Mouse (Mus musculus) forebrain, embryonic 15.5 days (tissue): Measurements from ENCODE around the gene Psmg3. TPM values are rescaled to one million over a fixed set of nuclear protein-coding genes. Genes with fewer than 3 reads are reported as not detected.

Source experiments
- ATAC-seq: fragments of 200-750 bp; cut with Nextera tagmentation; replicated peaks from 2 replicates; pipeline ENCODE4 v1.8.0; 2017; ENCODE audit warnings: mild to moderate bottlenecking, moderate TSS enrichment, moderate library complexity
- H3K27ac ChIP-seq: fragments of 300-500 bp; sonication (generic); replicated peaks from 2 replicates; pipeline ENCODE4 v1.5.1; 2015; ENCODE audit warnings: mild to moderate bottlenecking, inconsistent platforms
- H3K27me3 ChIP-seq: fragments of 300-500 bp; sonication (generic); 2 replicates; pipeline ENCODE4 v1.6.1; 2015; ENCODE audit warnings: inconsistent platforms
- H3K36me3 ChIP-seq: fragments of 300-500 bp; sonication (generic); 2 replicates; pipeline ENCODE4 v1.6.1; 2015; ENCODE audit warnings: mild to moderate bottlenecking, inconsistent platforms
- H3K4me1 ChIP-seq: fragments of 300-500 bp; sonication (generic); 2 replicates; pipeline ENCODE4 v1.6.1; 2015; ENCODE audit warnings: inconsistent platforms
- H3K4me2 ChIP-seq: fragments of 300-500 bp; sonication (generic); replicated peaks from 2 replicates; pipeline ENCODE4 v1.6.1; 2015; ENCODE audit warnings: mild to moderate bottlenecking, inconsistent platforms
- H3K4me3 ChIP-seq: fragments of 300-500 bp; sonication (generic); 2 replicates; pipeline ENCODE4 v1.5.1; 2015; ENCODE audit warnings: mild to moderate bottlenecking, inconsistent platforms
- H3K9ac ChIP-seq: fragments of 300-500 bp; sonication (generic); replicated peaks from 2 replicates; pipeline ENCODE4 v1.6.1; 2015; ENCODE audit warnings: mild to moderate bottlenecking, inconsistent platforms
- H3K9me3 ChIP-seq: fragments of 300-500 bp; sonication (generic); 2 replicates; pipeline ENCODE4 v1.6.1; 2016; ENCODE audit warnings: inconsistent platforms
- WGBS: fragments of 180-500 bp; shearing (Covaris S2); methylation state at CpG from one replicate; pipeline ENCODE4 v1.1.7; 2015; ENCODE audit warnings: mixed read lengths; 5-methylcytosine and 5-hydroxymethylcytosine counted together
- polyA plus RNA-seq: library from polyadenylated mRNA; unstranded; fragments of >200 nt; fragmentation: Nextera tagmentation; extraction: Ambion mirVana; gene quantifications from 2 replicates; pipeline ENCODE4 v1.2.1, GENCODE M21; 2015

The Psmg3 gene
- polyA plus RNA-seq, 1 experiment from 2014 or later: 84.5 TPM

- H3K36me3 ChIP-seq: no peaks in the 10 kb centered on the region
- H3K4me3 ChIP-seq: peak within 1 kb of the TSS; percentile 59
- H3K4me2 ChIP-seq: peak within 1 kb of the TSS; percentile 99
- no peaks in the 10 kb centered on the region for H3K9me3 ChIP-seq
- WGBS: under 1% methylated on average over 92 of the region's 92 CpGs
- H3K27me3 ChIP-seq: no peaks in the 10 kb centered on the region
- H3K9ac ChIP-seq: peak within 1 kb of the TSS; percentile 55
- peak; percentile 90 for ATAC-seq
- peak within 1 kb of the TSS; percentile 46 for H3K27ac ChIP-seq
- peaks cover 32% of the 10 kb centered on the region for H3K4me1 ChIP-seq
These were observed 35.2 kb downstream of the Psmg3 start, which contains the start of gene Mafk for GRCm38 (mm10) chr5:139791227-139792158. Gene Mafk, plus strand, starts transcription at chr5:139791513.

GRCm38 (mm10) chr5:139789466-139789865, 37.2 kb downstream of the Psmg3 start:
- 53% methylated on average over 4 of the region's 4 CpGs for WGBS
- Histone ChIP-seq H3K9me3 (no peaks in the 10 kb centered on the region), H3K9ac (no peak overlapping the region), H3K4me1 (peaks cover 21% of the 10 kb centered on the region), H3K27me3 (no peaks in the 10 kb centered on the region), H3K27ac (no peak overlapping the region), H3K4me2 (no peak overlapping the region), H3K36me3 (no peaks in the 10 kb centered on the region), H3K4me3 (no peak overlapping the region)
- no peak for ATAC-seq

DNA sequence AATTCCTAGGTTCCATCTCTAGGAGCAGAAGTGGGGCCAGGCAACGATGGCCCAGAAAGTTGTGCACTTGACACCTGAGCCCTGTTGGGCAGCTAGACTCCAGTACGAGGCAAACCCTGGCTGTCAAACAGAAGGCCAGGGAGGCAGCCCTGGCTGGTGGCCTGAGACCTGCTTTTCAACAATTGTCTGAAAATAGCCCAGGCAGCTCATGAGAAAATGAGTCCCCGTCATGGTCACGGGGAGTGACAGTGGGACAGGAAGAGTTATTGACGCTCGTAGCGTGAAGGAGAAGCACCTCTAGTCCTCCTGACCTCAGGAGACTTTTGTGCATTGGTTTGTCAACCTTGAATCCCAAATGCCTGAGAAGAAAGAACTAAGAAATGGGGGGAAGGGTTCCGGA, 45.3 kb downstream of the Psmg3 start:
- H3K4me3 ChIP-seq: no peak overlapping the region
- ATAC-seq: no peak
- no peaks in the 10 kb centered on the region for H3K9me3 ChIP-seq
- no peak overlapping the region for H3K9ac ChIP-seq
- no peaks in the 10 kb centered on the region for H3K27me3 ChIP-seq
- H3K4me2 ChIP-seq: no peak overlapping the region
- no peaks in the 10 kb centered on the region for H3K4me1 ChIP-seq
- H3K36me3 ChIP-seq: no peaks in the 10 kb centered on the region
- 91% methylated on average over 8 of the region's 8 CpGs for WGBS
- no peak overlapping the region for H3K27ac ChIP-seq

GRCm38 (mm10) chr5:139776966-139777365, 49.7 kb downstream of the Psmg3 start:
- ATAC-seq: no peak
- Histone ChIP-seq H3K9ac (no peak overlapping the region), H3K4me3 (no peak overlapping the region), H3K9me3 (no peaks in the 10 kb centered on the region), H3K36me3 (peaks cover 16% of the 10 kb centered on the region), H3K27me3 (no peaks in the 10 kb centered on the region), H3K27ac (no peak overlapping the region), H3K4me2 (no peak overlapping the region), H3K4me1 (peaks cover 13% of the 10 kb centered on the region)
- 82% methylated on average over 5 of the region's 5 CpGs for WGBS

GRCm38 (mm10) chr5:139775216-139775926, 51.3 kb downstream of the Psmg3 start, which contains the start of gene Ints1:
Gene Ints1, minus strand, starts transcription at chr5:139775674.
- H3K4me1 ChIP-seq: peaks cover 13% of the 10 kb centered on the region
- WGBS: under 1% methylated on average over 55 of the region's 55 CpGs
- ATAC-seq: peak; percentile 95

More at GRCm38 (mm10) chr5:139775216-139775926, 51.3 kb downstream of the Psmg3 start, which contains the start of gene Ints1:
- H3K4me3 ChIP-seq: peak within 1 kb of the TSS; percentile 80
- peak within 1 kb of the TSS; percentile 89 for H3K9ac ChIP-seq
- peaks cover 32% of the 10 kb centered on the region for H3K36me3 ChIP-seq
- H3K27ac ChIP-seq: no peak within 1 kb of the TSS
- H3K4me2 ChIP-seq: peak within 1 kb of the TSS; percentile 90
- no peaks in the 10 kb centered on the region for H3K9me3 ChIP-seq
- H3K27me3 ChIP-seq: no peaks in the 10 kb centered on the region

Other genes with a start within 250 kb of the Psmg3 start
- gene Micall2, start 90.5 kb downstream of the Psmg3 start, polyA plus RNA-seq: 4.0 and 4.3 TPM in 2 replicates
- gene Ints1, start 51.2 kb downstream of the Psmg3 start, polyA plus RNA-seq: 27.1 and 31.1 TPM in 2 replicates
- gene Mafk, start 35.4 kb downstream of the Psmg3 start, polyA plus RNA-seq: 18.7 and 20.6 TPM in 2 replicates
- 0.06 and 0.08 TPM in 2 replicates for gene Tmem184a, start 7.0 kb downstream of the Psmg3 start, polyA plus RNA-seq
- gene Gm26938, start 478 bp downstream of the Psmg3 start, polyA plus RNA-seq: not detected in 2 replicates
- gene Elfn1, start 81.1 kb upstream of the Psmg3 start, polyA plus RNA-seq: 2.4 and 2.6 TPM in 2 replicates